Mouse (Mus musculus) limb, embryonic 10.5 days (tissue): ENCODE measurements at regions not wholly inside any gene's neighbourhood (a gene's known extent, or its start where the extent isn't known, plus 50 kb on each side); places are given as distances from the start of the nearest gene placed in this dataset.

Experiments used
- DNase-seq: peaks from one replicate; pipeline ENCODE4 v3.0.0-alpha.2; 2017; ENCODE audit warnings: low spot score
- H3K27ac ChIP-seq: fragments of 300-500 bp; sonication (generic); 2 replicates; pipeline ENCODE4 v1.5.1; 2016; ENCODE audit warnings: mild to moderate bottlenecking
- H3K27me3 ChIP-seq: fragments of 300-500 bp; sonication (generic); 2 replicates; pipeline ENCODE4 v1.6.1; 2016; ENCODE audit warnings: low read depth, mild to moderate bottlenecking; ENCODE audit not compliant: poor library complexity, severe bottlenecking
- H3K36me3 ChIP-seq: fragments of 300-500 bp; sonication (generic); 2 replicates; pipeline ENCODE4 v1.6.1; 2016; ENCODE audit warnings: mild to moderate bottlenecking, moderate library complexity
- H3K4me1 ChIP-seq: fragments of 300-500 bp; sonication (generic); 2 replicates; pipeline ENCODE4 v1.6.1; 2016
- H3K4me3 ChIP-seq: fragments of 300-500 bp; sonication (generic); 2 replicates; pipeline ENCODE4 v1.5.1; 2016; ENCODE audit warnings: mild to moderate bottlenecking, moderate library complexity
- H3K9me3 ChIP-seq: fragments of 300-500 bp; sonication (generic); replicated peaks from 2 replicates; pipeline ENCODE4 v1.6.1; 2016; ENCODE audit warnings: mild to moderate bottlenecking
- WGBS: fragments of 180-500 bp; shearing (Covaris S2); methylation state at CpG from one replicate; pipeline ENCODE4 v1.1.7; 2016; 5-methylcytosine and 5-hydroxymethylcytosine counted together

- Histone ChIP-seq H3K27me3 (no peaks in the 10 kb centered on the region), H3K36me3 (no peaks in the 10 kb centered on the region), H3K4me1 (peaks cover 7% of the 10 kb centered on the region; the same call in 1 of the 2 replicates), H3K27ac (no peak overlapping the region), H3K9me3 (no peaks in the 10 kb centered on the region), H3K4me3 (no peak overlapping the region)
- WGBS: 72% methylated on average over 5 of the region's 5 CpGs
- DNase-seq: no peak
Measured at GRCm38 (mm10) chr7:72948026-72948425, 427.3 kb upstream of the Rgma start.

GRCm38 (mm10) chr7:72948666-72949065, 426.6 kb upstream of the Rgma start:
- Histone ChIP-seq H3K9me3 (no peaks in the 10 kb centered on the region), H3K27me3 (no peaks in the 10 kb centered on the region), H3K27ac (no peak overlapping the region), H3K4me1 (peaks cover 7% of the 10 kb centered on the region; the same call in 1 of the 2 replicates), H3K4me3 (no peak overlapping the region), H3K36me3 (no peaks in the 10 kb centered on the region)
- WGBS: 74% methylated on average over 3 of the region's 3 CpGs
- no peak for DNase-seq

- WGBS: 78% methylated on average over 7 of the region's 7 CpGs
- no peaks in the 10 kb centered on the region for H3K36me3 ChIP-seq
- peaks cover 7% of the 10 kb centered on the region; the same call in 1 of the 2 replicates for H3K4me1 ChIP-seq
- H3K27me3 ChIP-seq: no peaks in the 10 kb centered on the region
- H3K27ac ChIP-seq: no peak overlapping the region
- no peak overlapping the region for H3K4me3 ChIP-seq
- no peak for DNase-seq
- no peaks in the 10 kb centered on the region for H3K9me3 ChIP-seq
Measured at GRCm38 (mm10) chr7:72949886-72950285, 425.4 kb upstream of the Rgma start.

DNA sequence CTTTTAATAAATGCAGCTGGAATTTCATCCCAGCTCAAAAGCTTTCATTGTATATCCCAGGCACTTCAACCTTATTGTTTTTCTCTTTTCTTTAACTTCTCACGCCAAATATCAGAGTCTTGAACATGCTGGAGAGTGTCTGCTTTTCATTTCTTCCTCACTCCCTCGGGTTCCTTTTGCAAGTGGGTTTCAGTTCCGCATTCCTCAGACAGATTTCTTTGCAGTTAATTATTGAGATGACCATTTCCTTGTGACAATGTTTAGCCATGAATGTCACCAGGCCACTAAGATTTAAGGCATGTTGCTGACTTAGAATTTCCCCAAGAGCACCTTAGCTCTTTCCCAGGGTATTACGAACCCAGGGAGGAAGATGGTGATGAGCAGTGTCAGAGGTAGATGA, 417.6 kb upstream of the Rgma start:
- WGBS: 74% methylated on average over 4 of the region's 4 CpGs
- no peak overlapping the region for H3K27ac ChIP-seq

DNA sequence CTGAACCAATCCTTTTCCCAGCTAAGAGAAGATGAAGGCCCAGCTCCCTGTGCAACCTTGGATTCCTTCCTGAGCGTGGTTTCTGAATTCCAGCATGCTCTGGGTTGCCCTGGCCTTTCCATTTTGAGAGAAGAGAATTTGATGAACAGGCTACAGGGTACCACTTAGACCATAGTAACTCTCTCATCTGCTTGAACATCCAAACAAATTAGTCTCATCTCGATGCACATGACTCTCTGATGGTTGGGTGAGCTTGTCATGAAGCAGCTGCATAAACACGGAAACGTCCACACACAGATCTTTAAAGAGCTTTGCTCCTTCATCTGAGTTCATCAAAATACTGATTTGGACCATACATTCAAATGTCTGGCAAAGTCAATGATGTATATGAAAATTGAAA, 414.0 kb upstream of the Rgma start:
- no peak overlapping the region for H3K27ac ChIP-seq
- peaks cover 6% of the 10 kb centered on the region for H3K4me1 ChIP-seq
- H3K9me3 ChIP-seq: no peaks in the 10 kb centered on the region
- DNase-seq: no peak
- no peaks in the 10 kb centered on the region for H3K36me3 ChIP-seq
- H3K4me3 ChIP-seq: no peak overlapping the region
- WGBS: 85% methylated on average over 4 of the region's 4 CpGs
- no peaks in the 10 kb centered on the region for H3K27me3 ChIP-seq

More for the DNA sequence above, 417.6 kb upstream of the Rgma start:
- Histone ChIP-seq H3K36me3 (no peaks in the 10 kb centered on the region), H3K9me3 (no peaks in the 10 kb centered on the region), H3K4me3 (no peak overlapping the region), H3K4me1 (peaks cover 6% of the 10 kb centered on the region), H3K27me3 (no peaks in the 10 kb centered on the region)
- no peak for DNase-seq

DNA sequence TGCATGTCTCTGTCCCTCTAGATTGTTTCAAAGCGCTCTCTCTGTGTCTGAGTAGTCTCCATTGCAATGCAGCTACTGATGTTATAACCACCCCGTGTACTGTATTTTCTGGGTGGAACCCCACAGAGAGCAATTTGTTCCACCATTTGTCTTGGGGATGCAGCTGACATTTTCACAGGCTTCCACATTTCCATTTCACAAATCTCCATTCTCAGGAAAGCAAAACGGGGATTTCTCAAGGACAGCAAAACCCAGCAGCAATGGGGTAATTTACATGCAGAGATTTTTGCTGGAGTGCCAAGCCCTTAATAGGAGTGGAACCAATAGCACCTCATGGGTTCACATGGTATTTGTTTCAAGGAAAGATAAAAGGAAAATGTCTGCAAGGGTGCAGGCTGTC, 412.5 kb upstream of the Rgma start:
- Histone ChIP-seq H3K36me3 (no peaks in the 10 kb centered on the region), H3K27ac (no peak overlapping the region), H3K4me3 (no peak overlapping the region), H3K9me3 (no peaks in the 10 kb centered on the region), H3K27me3 (no peaks in the 10 kb centered on the region), H3K4me1 (peaks cover 6% of the 10 kb centered on the region)
- no peak for DNase-seq
- WGBS: 52% methylated on average over 3 of the region's 3 CpGs

DNA sequence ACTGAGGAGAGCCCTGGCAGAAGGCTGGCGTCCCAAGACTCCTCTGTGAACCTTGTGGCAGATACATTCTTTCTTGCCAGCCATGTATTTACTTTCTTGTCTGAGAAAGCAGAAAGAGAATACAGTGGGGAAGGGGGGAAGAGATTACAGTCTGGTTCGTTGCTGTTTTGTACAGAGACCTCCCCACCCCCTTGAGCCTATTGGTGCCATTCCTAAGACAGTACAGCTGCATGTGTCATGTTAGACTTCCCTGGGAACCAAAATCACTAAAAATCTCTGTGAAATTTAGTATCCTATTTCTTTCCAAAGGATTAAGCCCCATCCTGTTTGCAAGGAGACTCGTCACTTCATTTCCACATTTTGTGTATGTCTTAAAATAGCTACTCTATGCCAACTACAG, 411.4 kb upstream of the Rgma start:
- Histone ChIP-seq H3K27ac (no peak overlapping the region), H3K27me3 (no peaks in the 10 kb centered on the region), H3K4me3 (no peak overlapping the region), H3K9me3 (no peaks in the 10 kb centered on the region), H3K36me3 (no peaks in the 10 kb centered on the region), H3K4me1 (peaks cover 6% of the 10 kb centered on the region)
- DNase-seq: no peak
- WGBS: 84% methylated on average over 3 of the region's 3 CpGs

GRCm38 (mm10) chr7:72968193-72968592, 407.1 kb upstream of the Rgma start:
- no peaks in the 10 kb centered on the region for H3K9me3 ChIP-seq
- H3K4me3 ChIP-seq: no peak overlapping the region
- H3K4me1 ChIP-seq: no peaks in the 10 kb centered on the region
- no peak for DNase-seq
- no peak overlapping the region for H3K27ac ChIP-seq
- whole genome bisulfite sequencing: 68% methylated on average over 4 of the region's 4 CpGs
- no peaks in the 10 kb centered on the region for H3K27me3 ChIP-seq
- no peaks in the 10 kb centered on the region for H3K36me3 ChIP-seq

- no peak overlapping the region for H3K27ac ChIP-seq
- H3K4me3 ChIP-seq: no peak overlapping the region
- H3K27me3 ChIP-seq: no peaks in the 10 kb centered on the region
- DNase-seq: no peak
- 90% methylated on average over 5 of the region's 5 CpGs for WGBS
- no peaks in the 10 kb centered on the region for H3K36me3 ChIP-seq
- no peaks in the 10 kb centered on the region for H3K9me3 ChIP-seq
- no peaks in the 10 kb centered on the region for H3K4me1 ChIP-seq
Measured at GRCm38 (mm10) chr7:72971506-72972267, 403.6 kb upstream of the Rgma start.

DNA sequence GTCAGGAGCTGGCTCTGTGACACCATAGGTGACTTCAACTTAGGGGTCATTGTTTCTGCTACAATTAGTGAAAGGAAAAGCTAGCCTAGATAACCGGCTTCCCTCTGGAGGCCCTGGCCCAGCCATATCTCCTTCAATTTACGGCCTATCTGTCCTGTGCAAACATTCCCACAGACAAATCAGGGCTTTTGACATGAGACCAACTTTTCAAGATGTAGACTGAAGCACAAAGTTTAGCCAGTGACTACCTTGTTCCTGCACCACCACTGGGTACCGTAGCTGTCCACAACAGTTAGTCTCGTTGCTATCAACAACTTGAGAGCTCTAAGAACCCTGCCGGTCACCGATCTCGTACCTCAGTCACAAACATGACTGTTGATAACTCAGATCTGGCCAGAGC, 402.9 kb upstream of the Rgma start:
- WGBS: 84% methylated on average over 7 of the region's 7 CpGs
- DNase-seq: no peak

DNA sequence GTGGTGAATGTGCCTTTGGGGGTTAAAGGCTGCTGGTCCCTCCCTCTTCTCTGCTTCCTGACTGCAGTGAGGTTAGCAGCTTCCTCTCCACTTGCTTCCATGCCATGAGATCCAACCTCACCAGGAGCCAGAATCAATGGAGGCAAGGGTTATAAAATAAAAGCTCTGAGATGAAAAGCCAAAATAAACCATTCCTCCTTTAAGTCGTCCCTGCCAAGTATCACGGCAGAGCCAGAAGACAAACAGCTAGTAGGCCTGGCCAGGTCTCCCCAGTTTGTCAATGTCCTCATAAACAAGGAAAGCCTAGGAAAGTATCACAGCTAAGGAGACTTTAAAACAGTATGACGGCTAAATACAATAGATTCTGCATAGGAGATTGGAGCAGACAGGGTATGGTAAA, 401.5 kb upstream of the Rgma start:
- Histone ChIP-seq H3K27me3 (no peaks in the 10 kb centered on the region), H3K4me1 (no peaks in the 10 kb centered on the region), H3K4me3 (no peak overlapping the region), H3K9me3 (no peaks in the 10 kb centered on the region), H3K27ac (no peak overlapping the region), H3K36me3 (no peaks in the 10 kb centered on the region)
- DNase-seq: no peak
- 73% methylated on average over 3 of the region's 3 CpGs for WGBS

More for the DNA sequence above, 402.9 kb upstream of the Rgma start:
- H3K36me3 ChIP-seq: no peaks in the 10 kb centered on the region
- H3K4me1 ChIP-seq: no peaks in the 10 kb centered on the region
- no peak overlapping the region for H3K27ac ChIP-seq
- H3K9me3 ChIP-seq: no peaks in the 10 kb centered on the region
- H3K27me3 ChIP-seq: no peaks in the 10 kb centered on the region
- H3K4me3 ChIP-seq: no peak overlapping the region

DNA sequence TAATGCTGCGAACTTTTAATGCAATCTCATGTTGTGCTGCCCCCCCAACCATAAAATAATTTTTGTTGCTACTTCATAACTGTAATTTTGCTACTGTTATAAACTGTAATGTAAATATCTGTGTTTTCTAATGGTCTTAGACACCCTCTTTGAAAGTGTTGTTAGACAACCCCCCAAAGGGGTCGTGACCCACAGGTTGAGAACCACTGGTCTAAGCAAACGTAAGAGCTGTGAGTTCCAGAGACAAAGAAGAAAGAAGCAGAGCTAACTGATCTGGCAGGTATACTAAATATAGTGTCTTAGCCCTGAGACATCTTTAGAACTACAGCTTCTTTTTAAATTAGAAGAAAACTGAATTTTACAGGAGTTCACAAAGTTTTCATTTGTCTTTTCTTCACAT, 400.9 kb upstream of the Rgma start:
- WGBS: 80% methylated on average over 3 of the region's 3 CpGs
- no peak overlapping the region for H3K27ac ChIP-seq
- no peaks in the 10 kb centered on the region for H3K36me3 ChIP-seq
- no peaks in the 10 kb centered on the region for H3K4me1 ChIP-seq
- DNase-seq: no peak
- H3K27me3 ChIP-seq: no peaks in the 10 kb centered on the region
- H3K4me3 ChIP-seq: no peak overlapping the region
- H3K9me3 ChIP-seq: no peaks in the 10 kb centered on the region

- Histone ChIP-seq H3K9me3 (no peaks in the 10 kb centered on the region), H3K27me3 (no peaks in the 10 kb centered on the region), H3K4me3 (no peak overlapping the region), H3K4me1 (no peaks in the 10 kb centered on the region), H3K27ac (no peak overlapping the region), H3K36me3 (no peaks in the 10 kb centered on the region)
- 78% methylated on average over 8 of the region's 8 CpGs for WGBS
- no peak for DNase-seq
Measured at GRCm38 (mm10) chr7:72990559-72991429, 384.5 kb upstream of the Rgma start.
